Mouse (Mus musculus) central nervous system, embryonic 11.5 days (tissue): ENCODE results near the gene H2-K1. TPM values are rescaled to one million over a fixed set of nuclear protein-coding genes. Genes with fewer than 3 reads are reported as not detected.

Source experiments
- polyA plus RNA-seq: library from polyadenylated mRNA; depleted of rRNA; stranded (reverse); fragments of >200 nt; gene quantifications from 2 replicates; pipeline ENCODE4 v1.2.3, GENCODE M21; 2012; rRNA removed

H2-K1 gene
- 26.7 and 37.4 TPM in 2 replicates for polyA plus RNA-seq

GRCm38 (mm10) chr17:34000150-34000537 lies at the start of gene H2-K1:
Gene H2-K1, minus strand, starts transcription at chr17:34000347.

GRCm38 (mm10) chr17:34038878-34039561 lies 38.9 kb upstream of the H2-K1 start, which contains the start of gene Col11a2:
Gene Col11a2, plus strand, starts transcription at chr17:34039437.

GRCm38 (mm10) chr17:34031465-34032173 lies 31.5 kb upstream of the H2-K1 start, which contains the start of the genes Slc39a7 and Rxrb:
Gene Slc39a7, minus strand, starts transcription at chr17:34031682.
Gene Rxrb, plus strand, starts transcription at chr17:34031812.

GRCm38 (mm10) chr17:34027656-34028223 lies 27.6 kb upstream of the H2-K1 start, which contains the start of gene H2-Ke6:
Gene H2-Ke6, minus strand, starts transcription at chr17:34028060.

GRCm38 (mm10) chr17:34024317-34024821 lies 24.2 kb upstream of the H2-K1 start, which contains the start of gene Ring1:
Gene Ring1, minus strand, starts transcription at chr17:34024680.

GRCm38 (mm10) chr17:33955555-33956214 lies 44.5 kb downstream of the H2-K1 start, which contains the start of the genes Vps52 and Rps18:
Gene Vps52, plus strand, starts transcription at chr17:33955812.
Gene Rps18, minus strand, starts transcription at chr17:33956001.

GRCm38 (mm10) chr17:33951021-33951946 lies 48.9 kb downstream of the H2-K1 start, which contains the start of gene B3galt4:
Gene B3galt4, minus strand, starts transcription at chr17:33951488.

Other genes starting within 250 kb of the H2-K1 start
- gene Rab11b, start 239.8 kb downstream of the H2-K1 start, polyA plus RNA-seq, result 229 and 347 TPM in 2 replicates
- 9.9 and 15.8 TPM in 2 replicates for gene Angptl4, start 218.5 kb downstream of the H2-K1 start, polyA plus RNA-seq
- gene Kank3, start 189.8 kb downstream of the H2-K1 start, polyA plus RNA-seq, result 26.6 and 36.0 TPM in 2 replicates
- gene Rps28, start 175.8 kb downstream of the H2-K1 start, polyA plus RNA-seq, result 1,507 and 1,646 TPM in 2 replicates
- 204 and 305 TPM in 2 replicates for gene Ndufa7, start 175.8 kb downstream of the H2-K1 start, polyA plus RNA-seq
- gene Cd320, start 157.3 kb downstream of the H2-K1 start, polyA plus RNA-seq, result 44.5 and 53.5 TPM in 2 replicates
- not detected in 2 replicates for gene Gm7029, start 126.5 kb downstream of the H2-K1 start, polyA plus RNA-seq
- gene Kifc1, start 109.7 kb downstream of the H2-K1 start, polyA plus RNA-seq, result 69.2 and 101 TPM in 2 replicates
- 0.31 and 0.34 TPM in 2 replicates for gene Platr17, start 95.2 kb downstream of the H2-K1 start, polyA plus RNA-seq
- 44.9 and 59.5 TPM in 2 replicates for gene Daxx, start 90.9 kb downstream of the H2-K1 start, polyA plus RNA-seq
- gene Tapbp, start 84.4 kb downstream of the H2-K1 start, polyA plus RNA-seq, result 10.9 and 14.0 TPM in 2 replicates
- gene Zbtb22, start 84.4 kb downstream of the H2-K1 start, polyA plus RNA-seq, result 29.6 and 32.9 TPM in 2 replicates
- 130 and 228 TPM in 2 replicates for gene Rgl2, start 70.8 kb downstream of the H2-K1 start, polyA plus RNA-seq
- gene Pfdn6, start 60.0 kb downstream of the H2-K1 start, polyA plus RNA-seq, result 119 and 140 TPM in 2 replicates
- gene Wdr46, start 59.7 kb downstream of the H2-K1 start, polyA plus RNA-seq, result 32.1 and 46.5 TPM in 2 replicates
- 4.3 and 4.7 TPM in 2 replicates for gene B3galt4, start 48.9 kb downstream of the H2-K1 start, polyA plus RNA-seq
- gene Vps52, start 44.5 kb downstream of the H2-K1 start, polyA plus RNA-seq, result 44.6 and 48.5 TPM in 2 replicates
- 1,239 and 1,610 TPM in 2 replicates for gene Rps18, start 44.3 kb downstream of the H2-K1 start, polyA plus RNA-seq
- 55.3 and 116 TPM in 2 replicates for gene Ring1, start 24.3 kb upstream of the H2-K1 start, polyA plus RNA-seq
- 96.6 and 160 TPM in 2 replicates for gene H2-Ke6, start 27.7 kb upstream of the H2-K1 start, polyA plus RNA-seq
- 118 and 126 TPM in 2 replicates for gene Slc39a7, start 31.3 kb upstream of the H2-K1 start, polyA plus RNA-seq
- 70.8 and 149 TPM in 2 replicates for gene Rxrb, start 31.5 kb upstream of the H2-K1 start, polyA plus RNA-seq
- 7.9 and 11.4 TPM in 2 replicates for gene Col11a2, start 39.1 kb upstream of the H2-K1 start, polyA plus RNA-seq
- 0.30 and 0.45 TPM in 2 replicates for gene H2-Oa, start 92.0 kb upstream of the H2-K1 start, polyA plus RNA-seq
- 5.2 and 6.9 TPM in 2 replicates for gene H2-DMa, start 119.2 kb upstream of the H2-K1 start, polyA plus RNA-seq
- 188 and 203 TPM in 2 replicates for gene Brd2, start 122.3 kb upstream of the H2-K1 start, polyA plus RNA-seq
- 0.04 and 0.15 TPM in 2 replicates for gene H2-DMb2, start 143.0 kb upstream of the H2-K1 start, polyA plus RNA-seq
- gene H2-DMb1, start 152.7 kb upstream of the H2-K1 start, polyA plus RNA-seq, result 0.34 and 0.46 TPM in 2 replicates
- 0.89 and 1.6 TPM in 2 replicates for gene Tap1, start 187.2 kb upstream of the H2-K1 start, polyA plus RNA-seq
- gene Psmb9, start 187.4 kb upstream of the H2-K1 start, polyA plus RNA-seq, result 0.78 and 0.89 TPM in 2 replicates
- 2.1 and 2.8 TPM in 2 replicates for gene Psmb8, start 197.4 kb upstream of the H2-K1 start, polyA plus RNA-seq
- 0.62 and 1.1 TPM in 2 replicates for gene Tap2, start 203.2 kb upstream of the H2-K1 start, polyA plus RNA-seq
- gene H2-Ob, start 238.6 kb upstream of the H2-K1 start, polyA plus RNA-seq, result not detected in 2 replicates